33 mouse cellular contexts compared by ENCODE assay signal in the genomic region with DNA sequence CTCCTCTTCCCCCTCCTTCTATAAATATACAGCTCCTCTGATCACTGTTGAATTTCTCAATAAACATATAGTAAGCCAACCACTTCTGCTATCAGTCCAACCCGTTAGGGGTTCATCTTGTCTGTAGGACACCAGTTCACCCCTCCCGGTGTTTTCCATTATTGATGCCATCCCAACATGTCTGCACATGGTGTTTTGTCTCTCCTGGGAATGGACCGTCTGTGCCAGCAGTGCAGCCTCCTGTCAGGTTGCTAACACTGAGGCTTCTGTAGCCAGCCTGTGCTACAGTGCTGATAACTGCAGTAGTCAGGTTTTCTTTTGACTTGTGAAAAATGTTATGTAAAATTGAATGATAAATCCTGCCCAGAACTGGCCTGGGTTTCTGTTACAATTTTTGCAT.
DNase-seq lines count a peak whose midpoint lies in the region; ATAC-seq lines count a peak whose summit lies in the region.
"Had no signal": no experiment of that assay in that cellular context is flagged by ENCODE, and none has a peak within 500 bp of the region (broad histone marks: within the 10 kb centered on the region; RNA-seq: fewer than 3 reads in every experiment).

No protein-coding gene starts in this region.

- DNase-seq in cerebellum, adult 11 months, result no peak
- peak; percentile 41 for DNase-seq in forebrain, embryonic 14.5 days (ENCODE audit: low spot score)
- DNase-seq in forebrain, embryonic 10.5 days (ENCODE audit: extremely low spot score, low spot score), result no peak
- peak; percentile 27 for DNase-seq in left cerebral cortex, postnatal 4 days
- no peak for DNase-seq in left cerebral cortex, postnatal 25 days (ENCODE audit: low spot score in 2 of 2)
- DNase-seq in cerebellum, postnatal 14 days, result peak; percentile 25 to 38
- no peak for DNase-seq in lung, postnatal 14 days
- DNase-seq: adrenal gland, adult 8-10 months; gastrocnemius, adult 2 months; heart, adult 2 months; heart, postnatal 10 days; kidney, adult 18-20 months; kidney, postnatal 36 days; liver, embryonic 13.5 days; lung, adult 18-20 months; midbrain, embryonic 14.5 days; right cerebral cortex, adult 18-20 months; spleen, adult 18-20 months; thymus, adult 18-20 months; thymus, postnatal 25 days had no signal

- no peak overlapping the region for H3K9ac ChIP-seq in forebrain, embryonic 14.5 days (ENCODE audit: low read length)
- H3K9ac ChIP-seq: heart, embryonic 13.5 days; hindbrain, embryonic 15.5 days; kidney, embryonic 15.5 days; limb, embryonic 15.5 days; liver, embryonic 13.5 days; neural tube, embryonic 15.5 days had no signal

- H3K36me3 ChIP-seq in forebrain, embryonic 14.5 days (ENCODE audit: control insufficient read depth, insufficient read depth, low read length), result no peaks in the 10 kb centered on the region
- H3K36me3 ChIP-seq in forebrain, embryonic 10.5 days (replicated peaks), result no peaks in the 10 kb centered on the region
- H3K36me3 ChIP-seq: heart, embryonic 13.5 days; hindbrain, embryonic 15.5 days; kidney, embryonic 15.5 days; limb, embryonic 10.5 days; limb, embryonic 15.5 days; liver, embryonic 13.5 days; neural tube, embryonic 15.5 days had no signal

- H3K9me3 ChIP-seq in forebrain, embryonic 14.5 days (replicated peaks; ENCODE audit: control insufficient read depth, low read length), result no peaks in the 10 kb centered on the region
- H3K9me3 ChIP-seq in forebrain, embryonic 10.5 days, result no peaks in the 10 kb centered on the region
- H3K9me3 ChIP-seq: heart, embryonic 13.5 days; hindbrain, embryonic 15.5 days; kidney, embryonic 15.5 days; limb, embryonic 10.5 days; limb, embryonic 15.5 days; liver, embryonic 13.5 days; neural tube, embryonic 15.5 days had no signal

- intact Hi-C loops in left cerebral cortex, postnatal 4 days (cut with DNase I), result no loop called here
- intact Hi-C loops in left cerebral cortex, postnatal 25 days (cut with DNase I), result no loop called here

- H3K27me3 ChIP-seq in forebrain, embryonic 14.5 days (replicated peaks; ENCODE audit: control insufficient read depth, insufficient read depth, low read length), result no peaks in the 10 kb centered on the region
- H3K27me3 ChIP-seq in forebrain, embryonic 10.5 days (ENCODE audit: poor library complexity, severe bottlenecking), result peaks cover 32% of the 10 kb centered on the region
- H3K27me3 ChIP-seq: CH12.LX; heart, embryonic 13.5 days; hindbrain, embryonic 15.5 days; kidney, embryonic 15.5 days; limb, embryonic 15.5 days; liver, embryonic 13.5 days; neural tube, embryonic 15.5 days had no signal

- no peak overlapping the region for H3K27ac ChIP-seq in forebrain, embryonic 14.5 days (ENCODE audit: low read depth, low read length)
- no peak overlapping the region for H3K27ac ChIP-seq in forebrain, embryonic 10.5 days
- H3K27ac ChIP-seq: gastrocnemius, adult 2 months; heart, adult 2 months; heart, embryonic 13.5 days; hindbrain, embryonic 15.5 days; kidney, embryonic 15.5 days; layer of hippocampus, adult 2 months; limb, embryonic 10.5 days; limb, embryonic 15.5 days; liver, embryonic 13.5 days; macrophage; neural tube, embryonic 15.5 days had no signal

- no peak overlapping the region for H3K4me3 ChIP-seq in forebrain, embryonic 14.5 days (ENCODE audit: low read depth, low read length)
- no peak overlapping the region for H3K4me3 ChIP-seq in forebrain, embryonic 10.5 days
- H3K4me3 ChIP-seq: erythroblast, embryonic 14.5 days; gastrocnemius, adult 2 months; heart, adult 2 months; heart, embryonic 13.5 days; hindbrain, embryonic 15.5 days; kidney, embryonic 15.5 days; layer of hippocampus, adult 2 months; limb, embryonic 10.5 days; limb, embryonic 15.5 days; liver, embryonic 13.5 days; neural tube, embryonic 15.5 days had no signal

- WGBS in forebrain, embryonic 14.5 days, result 77% methylated on average over 3 of the region's 3 CpGs
- 92% methylated on average over 3 of the region's 3 CpGs for WGBS in forebrain, embryonic 10.5 days

- H3K4me2 ChIP-seq in forebrain, embryonic 14.5 days (ENCODE audit: low read length), result no peak overlapping the region
- H3K4me2 ChIP-seq: heart, embryonic 13.5 days; hindbrain, embryonic 15.5 days; kidney, embryonic 15.5 days; limb, embryonic 15.5 days; liver, embryonic 13.5 days; neural tube, embryonic 15.5 days had no signal

- peak; percentile 80 for ATAC-seq in cerebellum, adult (ENCODE audit: insufficient number of reproducible peaks, low FRiP score, low TSS enrichment)
- peak; percentile 37; the same call in 1 of the 2 replicates for ATAC-seq in forebrain, embryonic 14.5 days
- ATAC-seq: activated CD4-positive, CD25-positive, alpha-beta regulatory T cell, adult 4 months; lung, postnatal 0 days had no signal

- H3K4me1 ChIP-seq in forebrain, embryonic 14.5 days (ENCODE audit: control insufficient read depth, insufficient read depth, low read length), result no peaks in the 10 kb centered on the region
- no peaks in the 10 kb centered on the region for H3K4me1 ChIP-seq in forebrain, embryonic 10.5 days
- H3K4me1 ChIP-seq: heart, embryonic 13.5 days; hindbrain, embryonic 15.5 days; kidney, embryonic 15.5 days; limb, embryonic 10.5 days; limb, embryonic 15.5 days; liver, embryonic 13.5 days; neural tube, embryonic 15.5 days had no signal

Comparison
In these comparisons a context has a peak if more than half of its experiments do, and no peak if none do; other contexts are left out.
1. DNase-seq: peak in forebrain, embryonic 14.5 days (single experiment), left cerebral cortex, postnatal 4 days (single experiment) and cerebellum, postnatal 14 days (2 of 2); none in cerebellum, adult 11 months (single experiment), forebrain, embryonic 10.5 days (single experiment), left cerebral cortex, postnatal 25 days (0 of 2) and lung, postnatal 14 days (single experiment).